Mouse (Mus musculus) heart, embryonic 13.5 days (tissue): Measurements from ENCODE around the gene Spata32. TPM values are rescaled to one million over a fixed set of nuclear protein-coding genes. Genes with fewer than 3 reads are reported as not detected.

Experiments used
- ATAC-seq: fragments of 200-750 bp; cut with Nextera tagmentation; 2 replicates; pipeline ENCODE4 v1.8.0; 2017; ENCODE audit warnings: moderate TSS enrichment; ENCODE audit not compliant: insufficient number of reproducible peaks, low FRiP score, low TSS enrichment; ENCODE audit errors: extremely low read depth
- H3K27ac ChIP-seq: fragments of 300-500 bp; sonication (generic); replicated peaks from 2 replicates; pipeline ENCODE4 v1.5.1; 2015; ENCODE audit warnings: moderate library complexity, mild to moderate bottlenecking, inconsistent platforms
- H3K27me3 ChIP-seq: fragments of 300-500 bp; sonication (generic); replicated peaks from 2 replicates; pipeline ENCODE4 v1.6.1; 2015; ENCODE audit warnings: mild to moderate bottlenecking, inconsistent platforms
- H3K36me3 ChIP-seq: fragments of 300-500 bp; sonication (generic); 2 replicates; pipeline ENCODE4 v1.6.1; 2015; ENCODE audit warnings: mild to moderate bottlenecking, inconsistent platforms
- H3K4me1 ChIP-seq: fragments of 300-500 bp; sonication (generic); 2 replicates; pipeline ENCODE4 v1.6.1; 2015; ENCODE audit warnings: inconsistent platforms
- H3K4me2 ChIP-seq: fragments of 300-500 bp; sonication (generic); 2 replicates; pipeline ENCODE4 v1.6.1; 2015; ENCODE audit warnings: inconsistent platforms, mild to moderate bottlenecking, moderate library complexity
- H3K4me3 ChIP-seq: fragments of 300-500 bp; sonication (generic); 2 replicates; pipeline ENCODE4 v1.5.1; 2015; ENCODE audit warnings: moderate library complexity, mild to moderate bottlenecking, inconsistent platforms
- H3K9ac ChIP-seq: fragments of 300-500 bp; sonication (generic); 2 replicates; pipeline ENCODE4 v1.6.1; 2015; ENCODE audit warnings: inconsistent platforms, mild to moderate bottlenecking, moderate library complexity
- H3K9me3 ChIP-seq: fragments of 300-500 bp; sonication (generic); 2 replicates; pipeline ENCODE4 v1.6.1; 2016; ENCODE audit warnings: inconsistent platforms
- WGBS: fragments of 180-500 bp; shearing (Covaris S2); methylation state at CpG from one replicate; pipeline ENCODE4 v1.1.7; 2015; ENCODE audit warnings: mixed read lengths; 5-methylcytosine and 5-hydroxymethylcytosine counted together
- polyA plus RNA-seq: library from polyadenylated mRNA; unstranded; fragments of >200 nt; fragmentation: Nextera tagmentation; extraction: Ambion mirVana; gene quantifications from 2 replicates; pipeline ENCODE4 v1.2.1, GENCODE M21; 2015

The Spata32 gene
- polyA plus RNA-seq, 1 experiment from 2014 or later = not detected

DNA sequence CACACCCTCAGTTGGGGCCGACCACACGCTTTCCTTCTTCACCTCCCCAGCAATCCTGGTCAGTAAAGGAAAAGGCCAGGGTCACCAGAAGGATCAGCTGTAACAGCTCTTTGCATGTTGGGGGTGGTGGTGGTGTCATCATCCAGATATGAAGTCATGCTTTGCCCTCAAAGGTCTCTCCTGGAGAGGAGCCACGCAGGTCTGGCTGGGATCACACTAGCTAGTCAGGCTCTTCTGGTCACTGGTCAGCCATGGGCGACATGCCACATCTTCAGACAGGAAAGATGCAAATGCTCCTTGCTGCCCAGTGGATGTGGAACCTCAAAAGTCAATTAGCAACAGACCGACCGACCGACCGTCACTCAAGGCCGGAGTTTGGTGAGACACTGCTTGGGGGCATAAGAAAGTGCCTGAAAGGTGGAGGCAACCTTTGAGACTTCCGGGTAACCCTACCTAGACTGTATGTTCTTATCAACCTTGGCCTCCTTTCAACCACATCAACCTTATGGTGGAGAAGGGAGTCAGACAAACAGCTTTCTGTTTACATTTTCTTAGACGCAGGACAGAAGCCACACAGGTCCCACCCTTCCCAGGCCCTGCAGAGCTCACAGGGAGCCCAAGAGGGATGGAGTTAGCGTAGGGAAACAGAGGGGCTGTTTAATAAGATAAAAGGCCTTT lies 42.4 kb upstream of the Spata32 start:
- peaks cover 40% of the 10 kb centered on the region for H3K4me1 ChIP-seq
- H3K4me3 ChIP-seq = no peak overlapping the region
- H3K9me3 ChIP-seq = no peaks in the 10 kb centered on the region
- no peak overlapping the region for H3K27ac ChIP-seq
- ATAC-seq = no peak
- no peaks in the 10 kb centered on the region for H3K36me3 ChIP-seq
- H3K27me3 ChIP-seq = no peaks in the 10 kb centered on the region
- WGBS = 77% methylated on average over 12 of the region's 12 CpGs
- no peak overlapping the region for H3K4me2 ChIP-seq
- H3K9ac ChIP-seq = no peak overlapping the region

DNA sequence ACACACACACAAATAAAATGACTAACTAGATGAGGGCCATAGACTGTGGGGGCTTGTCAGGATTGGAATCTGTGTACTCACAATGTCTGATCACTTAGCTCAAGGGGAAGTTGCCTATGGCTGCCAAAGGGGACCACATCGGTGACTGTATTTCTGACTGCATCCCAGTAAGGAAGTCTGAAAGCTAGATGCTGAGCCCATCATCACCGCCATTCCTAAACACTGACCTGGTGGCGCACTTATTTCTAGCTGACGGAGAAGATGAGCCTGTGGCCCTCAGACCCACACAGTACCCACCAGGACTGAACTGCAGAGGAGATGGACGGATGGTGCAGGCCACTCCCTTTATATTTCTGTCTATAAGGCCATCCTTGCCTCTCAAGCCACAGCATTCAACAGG lies 41.8 kb upstream of the Spata32 start:
- Histone ChIP-seq H3K27me3 (no peaks in the 10 kb centered on the region), H3K4me1 (peaks cover 40% of the 10 kb centered on the region), H3K4me3 (no peak overlapping the region), H3K36me3 (no peaks in the 10 kb centered on the region), H3K27ac (no peak overlapping the region), H3K4me2 (no peak overlapping the region), H3K9ac (no peak overlapping the region), H3K9me3 (no peaks in the 10 kb centered on the region)
- 88% methylated on average over 5 of the region's 5 CpGs for WGBS
- no peak for ATAC-seq

DNA sequence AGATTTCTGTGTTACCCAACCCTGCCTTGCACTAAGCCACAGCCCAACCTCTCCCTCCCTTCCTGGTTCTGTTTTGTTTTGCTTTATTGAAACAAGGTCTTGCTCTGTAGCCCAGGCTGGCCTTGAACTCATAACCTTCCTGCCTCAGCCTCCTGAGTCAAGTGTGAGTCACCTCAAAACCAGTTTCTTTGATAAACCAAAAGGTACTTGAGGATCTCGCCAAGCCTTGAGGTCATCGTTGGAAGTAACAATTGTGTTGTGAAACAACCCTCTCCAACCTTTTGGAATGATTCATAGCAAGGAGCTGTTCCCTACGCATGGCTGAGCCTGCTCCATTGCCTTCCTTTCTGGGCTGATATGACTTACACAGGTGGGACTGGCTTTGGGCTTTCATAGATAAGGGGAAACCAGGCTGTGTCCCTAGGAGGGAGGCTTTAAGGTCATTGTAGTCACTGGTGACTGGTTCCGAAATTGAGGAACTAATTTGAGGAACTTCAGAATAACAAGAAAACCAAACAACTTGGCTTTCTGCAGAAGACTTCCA lies 39.8 kb upstream of the Spata32 start:
- Histone ChIP-seq H3K4me2 (no peak overlapping the region), H3K4me3 (no peak overlapping the region), H3K36me3 (no peaks in the 10 kb centered on the region), H3K9me3 (no peaks in the 10 kb centered on the region), H3K9ac (no peak overlapping the region), H3K27me3 (no peaks in the 10 kb centered on the region), H3K4me1 (peaks cover 30% of the 10 kb centered on the region), H3K27ac (no peak overlapping the region)
- ATAC-seq = no peak
- WGBS = 83% methylated on average over 4 of the region's 4 CpGs

DNA sequence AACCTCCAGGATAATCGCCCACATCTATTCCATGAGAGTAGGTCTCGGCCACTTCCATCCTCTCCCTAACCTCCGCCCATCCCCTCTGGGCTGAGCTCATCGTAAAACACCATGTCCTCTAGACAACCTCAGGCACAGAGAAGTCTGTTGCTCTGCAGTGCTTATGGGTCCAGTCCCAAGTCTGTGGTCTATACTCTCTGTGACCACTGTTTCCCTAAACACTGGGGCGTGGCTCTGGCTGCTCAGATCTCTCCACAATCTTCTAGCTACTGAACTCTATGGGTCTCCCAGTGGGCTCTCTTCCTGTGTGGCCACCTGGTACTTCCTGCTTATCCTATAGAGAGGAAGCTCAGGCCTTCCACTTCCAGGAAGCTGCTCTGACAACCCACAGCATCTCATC lies 35.4 kb upstream of the Spata32 start:
- ATAC-seq = no peak

DNA sequence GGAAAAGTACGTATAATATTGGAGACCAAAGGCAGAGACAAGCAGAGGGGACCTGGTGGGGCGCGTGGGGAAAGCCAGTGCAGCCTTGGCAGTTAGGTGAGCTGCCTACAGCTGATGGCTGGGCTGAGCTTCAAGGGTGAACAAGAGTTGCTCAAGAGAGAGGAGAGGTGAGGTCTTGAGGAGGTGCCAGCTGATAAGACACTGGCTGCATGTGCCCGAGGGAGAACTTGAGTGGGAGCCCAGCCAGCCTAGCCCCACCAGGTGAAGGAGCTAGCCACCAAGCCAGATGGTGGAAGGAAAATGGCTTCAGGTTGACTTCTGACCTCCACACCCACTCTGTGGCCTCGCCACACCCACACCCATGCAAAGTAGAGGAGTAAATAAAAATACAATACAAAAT lies 34.1 kb upstream of the Spata32 start:
- no peak for ATAC-seq
- H3K36me3 ChIP-seq = no peaks in the 10 kb centered on the region
- no peaks in the 10 kb centered on the region for H3K27me3 ChIP-seq
- H3K4me3 ChIP-seq = no peak overlapping the region
- no peak overlapping the region for H3K27ac ChIP-seq
- WGBS = 65% methylated on average over 5 of the region's 5 CpGs
- H3K9me3 ChIP-seq = no peaks in the 10 kb centered on the region
- H3K9ac ChIP-seq = no peak overlapping the region
- peaks cover 39% of the 10 kb centered on the region for H3K4me1 ChIP-seq
- no peak overlapping the region for H3K4me2 ChIP-seq

More for the DNA sequence above, 35.4 kb upstream of the Spata32 start:
- Histone ChIP-seq H3K9me3 (no peaks in the 10 kb centered on the region), H3K4me2 (no peak overlapping the region), H3K27me3 (no peaks in the 10 kb centered on the region), H3K27ac (no peak overlapping the region), H3K4me3 (no peak overlapping the region), H3K9ac (no peak overlapping the region), H3K36me3 (no peaks in the 10 kb centered on the region), H3K4me1 (peaks cover 27% of the 10 kb centered on the region)
- WGBS = 74% methylated on average over 5 of the region's 5 CpGs

DNA sequence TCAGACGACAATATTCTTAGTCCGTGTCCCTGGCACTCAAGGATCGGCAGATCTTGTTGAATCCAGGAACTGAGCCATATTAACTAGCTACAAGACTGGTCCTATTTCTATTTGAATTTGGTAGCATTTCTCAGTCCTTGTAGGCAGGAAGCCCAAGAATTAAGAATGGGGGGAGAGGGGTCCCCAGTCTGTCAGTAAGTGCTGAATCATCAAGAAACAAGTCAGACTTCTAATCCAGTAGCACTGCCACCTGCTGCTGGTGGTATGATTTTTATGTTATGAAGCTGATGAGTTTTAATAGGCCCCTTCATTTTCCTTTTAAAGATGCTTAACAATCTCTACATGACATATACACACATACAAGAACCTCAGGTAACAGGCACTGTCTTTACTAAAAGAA lies 32.1 kb upstream of the Spata32 start:
- Histone ChIP-seq H3K9ac (no peak overlapping the region), H3K4me3 (no peak overlapping the region), H3K27me3 (no peaks in the 10 kb centered on the region), H3K36me3 (no peaks in the 10 kb centered on the region), H3K27ac (no peak overlapping the region), H3K9me3 (no peaks in the 10 kb centered on the region), H3K4me2 (no peak overlapping the region), H3K4me1 (peaks cover 56% of the 10 kb centered on the region)
- 80% methylated on average over 3 of the region's 3 CpGs for WGBS
- ATAC-seq = no peak

DNA sequence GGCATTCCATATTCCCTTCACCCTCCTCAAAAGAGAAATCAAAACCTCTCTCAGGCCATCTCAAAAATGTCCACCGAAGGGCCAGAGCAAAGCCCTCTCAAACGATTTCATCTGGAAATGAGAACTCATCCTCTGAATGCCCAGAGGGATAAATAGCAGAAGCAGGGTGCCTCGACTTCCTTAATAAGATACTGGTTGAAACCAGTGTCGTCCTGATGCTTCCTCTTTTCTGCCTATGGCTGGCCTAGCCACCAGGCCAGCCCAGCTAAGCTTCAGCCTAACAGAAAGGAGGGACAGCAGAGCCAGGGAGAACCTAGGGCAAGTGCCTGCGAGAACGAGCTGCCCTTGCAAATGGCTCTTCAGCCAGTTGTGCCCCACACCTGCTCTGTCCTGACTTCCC lies 31.3 kb upstream of the Spata32 start:
- Histone ChIP-seq H3K9me3 (no peaks in the 10 kb centered on the region), H3K4me1 (peaks cover 63% of the 10 kb centered on the region), H3K27me3 (no peaks in the 10 kb centered on the region), H3K9ac (no peak overlapping the region), H3K27ac (no peak overlapping the region), H3K4me3 (no peak overlapping the region), H3K4me2 (no peak overlapping the region), H3K36me3 (no peaks in the 10 kb centered on the region)
- 69% methylated on average over 6 of the region's 6 CpGs for WGBS
- no peak for ATAC-seq

DNA sequence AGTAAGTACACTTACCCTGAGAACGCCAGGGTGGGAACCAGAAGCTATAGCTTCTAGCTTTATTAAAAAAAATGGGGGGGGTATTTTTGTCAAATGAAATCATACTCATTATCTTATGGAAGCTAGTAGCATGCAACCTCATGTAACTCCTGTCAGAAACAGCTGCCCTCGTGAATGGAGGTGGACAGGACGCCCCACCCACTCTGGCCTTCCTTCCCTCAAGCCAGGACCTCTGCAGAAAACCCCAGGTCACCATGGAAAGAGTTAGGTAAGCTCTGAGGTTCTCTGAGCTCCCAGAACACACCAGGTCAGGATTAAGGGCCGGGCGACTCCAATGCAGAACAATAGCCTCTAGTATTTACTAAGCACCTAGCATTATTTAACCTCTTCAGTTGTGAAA lies 30.6 kb upstream of the Spata32 start:
- H3K27ac ChIP-seq = no peak overlapping the region
- no peaks in the 10 kb centered on the region for H3K27me3 ChIP-seq
- no peak for ATAC-seq
- H3K9ac ChIP-seq = no peak overlapping the region
- H3K9me3 ChIP-seq = no peaks in the 10 kb centered on the region
- WGBS = 76% methylated on average over 5 of the region's 5 CpGs
- H3K4me3 ChIP-seq = no peak overlapping the region
- H3K36me3 ChIP-seq = no peaks in the 10 kb centered on the region
- H3K4me2 ChIP-seq = no peak overlapping the region
- peaks cover 70% of the 10 kb centered on the region for H3K4me1 ChIP-seq

DNA sequence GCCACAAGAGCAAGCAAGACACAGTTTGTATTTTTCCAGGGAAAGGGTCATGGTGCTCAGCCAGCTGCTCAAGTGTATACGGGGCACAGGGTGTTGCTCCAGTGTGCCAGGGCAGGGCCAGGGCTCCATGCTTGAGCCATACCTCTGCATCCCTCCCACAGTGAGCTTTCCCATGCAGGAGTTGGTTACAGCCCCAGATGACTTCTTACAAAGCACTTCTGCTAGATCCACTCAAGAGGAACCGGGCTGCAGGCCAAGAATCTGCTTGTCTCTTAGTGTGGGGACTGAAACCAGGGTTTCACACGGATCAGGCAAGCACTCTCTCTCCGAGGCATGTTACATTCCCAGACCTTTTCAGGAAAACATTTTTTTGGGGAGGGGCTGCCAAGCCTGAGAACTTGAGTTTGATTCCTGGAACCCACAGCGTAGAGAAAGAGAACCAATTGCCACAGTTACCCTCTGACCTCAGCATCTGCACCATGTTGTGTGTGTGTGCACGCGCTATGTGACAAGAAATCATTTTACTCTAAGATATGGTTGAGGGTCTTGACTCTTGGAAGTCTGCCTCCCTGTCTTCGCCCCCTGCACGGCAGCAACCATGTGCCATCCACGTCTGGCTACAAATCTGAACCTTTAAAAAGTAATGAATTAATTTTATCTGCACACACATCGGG lies 29.4 kb upstream of the Spata32 start:
- H3K9me3 ChIP-seq = no peaks in the 10 kb centered on the region
- 0 out of 2 replicates have a peak, but pooled peaks have one; percentile 17 for ATAC-seq
- no peak overlapping the region for H3K4me3 ChIP-seq
- H3K36me3 ChIP-seq = no peaks in the 10 kb centered on the region
- WGBS = 36% methylated on average over 11 of the region's 11 CpGs
- peaks cover 62% of the 10 kb centered on the region for H3K4me1 ChIP-seq
- peak overlapping the region; percentile 37 for H3K9ac ChIP-seq
- H3K27ac ChIP-seq = peak overlapping the region; percentile 81
- peak overlapping the region; percentile 37 for H3K4me2 ChIP-seq
- H3K27me3 ChIP-seq = no peaks in the 10 kb centered on the region

DNA sequence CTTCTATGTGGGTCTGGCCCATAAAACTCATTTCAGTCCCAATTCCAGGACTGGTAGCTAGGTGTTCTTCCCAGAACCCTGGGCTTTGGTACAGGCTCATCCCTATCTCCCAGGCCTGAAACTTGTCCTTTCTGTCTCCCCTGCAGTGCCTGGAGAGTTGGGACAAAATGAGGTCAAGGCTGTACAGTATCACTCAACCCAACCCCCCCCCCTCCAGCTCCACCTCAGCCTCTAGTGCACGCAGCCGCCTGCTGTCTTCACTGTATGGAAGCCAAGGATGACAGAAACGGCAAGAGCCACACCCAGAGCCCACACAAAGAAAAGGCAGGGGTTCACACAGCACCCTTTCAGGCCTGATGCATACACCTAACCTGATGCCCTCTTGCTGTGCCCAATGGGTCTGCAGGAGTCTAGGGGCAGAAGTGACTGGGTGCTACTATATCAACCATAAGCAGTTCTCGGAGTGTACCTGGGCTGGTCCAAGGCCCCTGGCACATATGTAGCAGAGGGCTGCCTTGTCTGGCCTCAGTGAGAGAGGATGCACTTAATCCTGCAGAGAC lies 28.6 kb upstream of the Spata32 start:
- WGBS = 35% methylated on average over 4 of the region's 4 CpGs
- Histone ChIP-seq H3K9me3 (no peaks in the 10 kb centered on the region), H3K4me3 (no peak overlapping the region), H3K36me3 (no peaks in the 10 kb centered on the region), H3K27me3 (no peaks in the 10 kb centered on the region), H3K4me2 (peak overlapping the region; percentile 10; the same call in 1 of the 2 replicates), H3K9ac (peak overlapping the region; percentile 58), H3K4me1 (peaks cover 57% of the 10 kb centered on the region), H3K27ac (peak overlapping the region; percentile 77)
- no peak for ATAC-seq

DNA sequence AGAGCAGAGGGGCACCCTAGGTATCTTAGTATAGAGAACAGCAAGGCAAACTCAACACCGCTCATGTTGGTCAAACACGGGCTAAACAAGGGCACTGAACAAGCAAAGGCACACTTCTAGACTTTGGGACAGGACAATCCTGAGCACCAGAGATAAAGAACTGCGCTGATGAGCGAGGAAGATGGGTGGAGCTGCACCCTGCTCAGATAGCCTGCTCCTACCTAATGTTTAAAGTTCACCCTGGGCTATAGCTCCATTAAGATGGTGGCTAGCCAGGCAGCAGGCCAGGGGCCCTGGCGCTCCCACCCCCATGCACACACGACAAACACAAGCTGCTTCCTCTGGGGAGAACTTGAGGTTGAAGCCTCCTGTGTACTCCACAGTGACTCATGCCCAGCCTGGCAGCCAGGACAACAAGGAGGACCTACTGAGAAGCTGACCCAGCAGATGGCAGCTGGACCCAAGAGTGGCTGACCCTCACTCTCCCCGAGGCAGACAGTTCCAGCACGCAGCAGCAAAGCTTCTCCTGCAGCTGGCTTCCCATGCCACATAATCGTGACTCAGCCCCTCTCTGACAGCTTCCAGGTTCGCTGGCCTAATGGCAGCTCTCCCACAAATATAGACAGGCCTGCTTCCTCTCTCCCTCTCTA lies 28.0 kb upstream of the Spata32 start:
- H3K27ac ChIP-seq = peak overlapping the region; percentile 77
- no peak overlapping the region for H3K4me3 ChIP-seq
- 54% methylated on average over 10 of the region's 10 CpGs for WGBS
- peak overlapping the region; percentile 58 for H3K9ac ChIP-seq
- H3K4me1 ChIP-seq = peaks cover 58% of the 10 kb centered on the region
- peak overlapping the region; percentile 4; the same call in 1 of the 2 replicates for H3K4me2 ChIP-seq
- H3K36me3 ChIP-seq = no peaks in the 10 kb centered on the region
- no peaks in the 10 kb centered on the region for H3K9me3 ChIP-seq
- ATAC-seq = no peak
- no peaks in the 10 kb centered on the region for H3K27me3 ChIP-seq
